Mouse (Mus musculus) thymus, postnatal 14 days (tissue): ENCODE data around the gene Trmo.

Experiments used
- DNase-seq: peaks from one replicate; pipeline ENCODE4 v3.0.0; 2021

Trmo gene

DNA sequence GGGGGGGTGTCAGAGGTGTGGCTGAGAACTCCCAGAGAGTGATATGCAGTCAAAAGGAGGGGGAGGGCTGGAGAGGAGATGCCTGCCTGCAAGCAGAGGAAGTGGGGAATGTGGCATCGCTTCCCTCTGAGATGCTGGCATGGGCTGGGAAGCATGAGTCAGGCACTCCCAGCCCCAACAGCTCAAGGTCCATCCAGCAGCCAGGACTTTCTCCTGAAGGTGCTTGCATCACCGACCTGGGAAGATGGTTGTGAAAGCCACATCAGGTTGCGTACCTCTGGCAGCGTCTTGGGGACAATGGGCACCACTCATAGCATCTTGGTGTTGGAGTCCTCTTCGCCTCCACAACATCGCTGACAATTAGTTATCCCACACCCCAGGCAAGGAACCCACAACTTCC lies 18.8 kb downstream of the Trmo start:
- no peak for DNase-seq

DNA sequence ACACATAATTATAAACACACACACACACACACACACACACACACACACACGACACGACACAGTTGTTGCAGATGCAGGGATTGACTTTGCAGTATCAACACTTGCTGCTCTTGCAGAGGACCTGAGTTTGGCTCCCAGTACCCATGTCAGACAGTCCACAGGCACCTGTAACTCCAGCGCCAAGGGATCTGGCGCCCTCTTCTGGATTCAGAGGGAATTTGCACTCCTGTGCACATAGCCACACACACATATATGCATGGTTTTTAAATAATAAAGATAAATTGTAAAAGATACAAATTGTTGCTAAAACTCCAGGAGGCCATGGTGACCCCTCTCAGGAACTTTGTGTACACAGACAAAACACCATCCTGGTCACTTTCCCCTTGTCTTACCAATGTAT lies 20.2 kb downstream of the Trmo start:
- no peak for DNase-seq

DNA sequence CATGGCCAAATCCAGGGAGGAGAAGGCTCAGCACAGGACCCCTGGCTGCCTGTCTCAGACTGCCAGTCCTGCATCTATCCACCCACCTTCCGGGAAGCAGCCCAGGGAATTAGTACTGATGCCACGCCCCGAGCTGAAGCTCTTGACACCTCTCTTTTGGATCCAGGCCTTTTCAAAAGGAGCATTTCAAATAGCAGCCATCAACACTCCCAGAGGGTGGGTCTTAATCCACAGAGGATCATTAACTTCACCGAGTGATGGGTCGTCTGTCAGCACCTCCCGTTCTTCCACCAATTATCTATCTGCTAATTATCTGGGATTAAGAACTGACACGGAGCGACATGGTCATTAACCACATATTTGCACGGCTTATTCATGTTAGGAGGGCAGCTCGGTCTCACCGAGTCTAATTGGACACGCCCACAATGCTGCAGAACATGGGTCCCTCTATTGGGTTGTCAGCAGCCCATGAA lies 21.7 kb downstream of the Trmo start:
- no peak for DNase-seq

DNA sequence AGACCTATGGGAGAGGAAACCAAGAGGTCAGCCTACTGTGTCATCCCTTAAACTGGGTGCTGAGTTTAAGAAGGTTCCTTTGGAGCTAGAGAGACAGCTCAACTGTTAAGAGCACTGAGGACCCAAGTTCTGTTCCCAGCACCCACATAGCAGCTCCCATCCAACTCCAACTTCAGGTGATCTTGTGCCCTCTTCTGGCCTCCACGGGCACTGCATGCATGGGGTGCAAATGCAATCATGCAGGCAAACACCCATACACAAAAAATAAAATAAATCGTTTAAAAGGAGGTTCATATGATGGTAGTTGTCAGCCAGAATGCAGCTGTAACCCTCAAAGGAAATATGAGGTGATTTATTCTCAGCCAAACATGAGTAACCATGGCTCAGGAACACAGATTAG lies 24.9 kb downstream of the Trmo start:
- no peak for DNase-seq

DNA sequence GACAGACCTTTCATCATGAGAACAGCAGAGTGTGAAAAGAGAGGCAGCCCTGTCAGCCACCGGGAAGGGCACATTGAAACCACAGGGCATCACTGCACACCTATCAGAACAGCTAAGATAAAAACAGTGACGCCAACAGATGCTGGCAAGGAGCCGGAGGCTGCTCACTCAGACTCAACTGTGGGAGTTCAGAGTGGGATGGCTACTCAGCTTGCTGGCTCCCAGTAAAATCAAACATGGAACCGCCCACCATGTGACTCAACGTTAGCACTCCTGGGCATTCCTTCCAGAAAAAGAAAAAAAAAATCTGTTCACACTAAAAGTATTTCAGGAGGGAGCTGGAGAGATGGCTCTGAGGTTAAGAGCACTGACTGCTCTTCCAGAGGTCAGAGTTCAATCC lies 28.0 kb downstream of the Trmo start:
- DNase-seq: no peak

DNA sequence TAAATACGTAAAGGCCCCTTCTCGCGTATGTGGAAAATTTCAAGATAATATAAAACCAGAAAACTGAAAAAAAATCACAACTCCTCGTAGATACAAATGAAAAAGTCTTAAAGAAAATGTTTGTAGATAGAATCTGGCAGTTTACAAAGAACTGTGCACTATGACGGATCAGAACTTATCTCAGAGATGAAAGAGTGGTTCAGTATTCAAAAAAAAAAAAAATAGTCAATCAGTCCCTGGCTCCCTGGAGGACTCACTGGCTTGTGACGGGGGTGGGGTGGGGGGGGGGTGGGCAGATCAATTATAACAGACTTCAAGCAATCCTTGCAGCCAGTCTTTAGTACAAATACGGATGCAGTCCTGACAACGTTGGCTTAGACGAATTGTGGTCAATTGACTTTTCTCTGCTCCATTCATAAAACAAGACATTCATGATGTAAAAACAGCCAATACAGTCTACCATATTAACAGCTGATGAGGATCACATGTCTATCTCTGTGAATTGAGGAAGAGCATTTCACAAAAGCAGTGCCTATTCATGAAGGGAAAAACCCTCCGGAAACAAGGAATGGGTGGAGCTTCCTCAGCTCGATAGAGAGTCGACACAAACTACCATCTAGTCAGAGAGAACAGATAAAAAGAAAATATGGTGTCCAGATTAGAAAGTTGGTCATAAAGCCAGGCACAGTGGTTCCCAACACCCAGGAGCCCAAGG lies 29.5 kb downstream of the Trmo start:
- DNase-seq: no peak

DNA sequence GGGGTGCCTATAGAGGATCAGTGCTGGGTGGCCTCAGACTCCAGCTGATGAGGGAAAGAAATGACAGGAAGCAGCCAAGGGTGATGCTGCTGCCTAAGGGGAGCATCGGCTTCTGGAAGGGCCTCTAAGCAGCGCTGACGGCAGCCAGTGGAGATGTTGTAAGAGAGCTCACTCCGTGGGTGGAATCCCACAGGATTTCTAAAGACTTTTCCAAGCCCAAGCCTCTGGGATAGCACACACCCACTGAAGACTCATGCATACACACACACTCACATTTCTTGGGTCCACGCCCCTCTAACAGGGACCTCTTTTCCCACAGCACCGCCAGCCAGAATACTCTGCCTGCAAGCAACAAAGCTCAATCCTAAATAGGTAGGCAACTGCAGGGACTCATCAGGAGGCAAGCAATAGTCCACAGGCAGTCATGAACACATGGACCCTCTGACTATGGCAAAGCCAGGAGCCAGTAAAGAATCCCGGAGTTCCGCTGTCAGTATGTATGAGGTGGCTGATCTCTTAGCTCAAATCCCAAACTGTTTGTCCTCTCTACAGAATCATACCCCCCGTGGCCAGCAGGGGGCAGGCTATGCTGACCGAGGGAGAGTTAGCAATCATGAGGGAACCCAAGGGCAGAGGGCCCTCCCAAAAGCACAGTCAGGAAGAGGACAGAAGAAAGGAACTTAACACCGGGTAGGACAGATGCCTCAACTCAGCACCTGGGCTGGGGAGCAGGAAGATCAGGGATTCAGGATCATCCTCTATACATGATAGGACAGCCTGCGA lies 32.7 kb downstream of the Trmo start:
- DNase-seq: peak; percentile 74

DNA sequence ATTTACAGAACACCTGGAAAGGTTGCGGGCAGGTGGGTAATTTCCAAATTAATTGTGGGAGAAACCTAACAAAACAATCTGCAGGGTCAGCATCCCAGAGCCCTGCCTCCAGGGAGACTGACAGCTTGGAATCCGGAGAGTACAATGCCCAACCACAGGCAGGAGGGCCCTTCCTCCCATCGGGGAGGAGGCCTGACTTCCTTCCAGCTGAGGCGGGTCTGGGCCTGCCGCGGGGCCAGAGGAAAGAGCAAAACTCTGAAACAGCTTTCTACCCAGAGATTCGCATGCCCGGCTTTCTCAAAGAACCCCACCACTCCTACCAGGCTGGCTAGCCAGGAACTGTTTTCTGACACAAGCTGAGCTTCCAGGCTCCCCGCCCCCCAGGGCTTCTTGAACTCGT lies 36.2 kb downstream of the Trmo start:
- no peak for DNase-seq

DNA sequence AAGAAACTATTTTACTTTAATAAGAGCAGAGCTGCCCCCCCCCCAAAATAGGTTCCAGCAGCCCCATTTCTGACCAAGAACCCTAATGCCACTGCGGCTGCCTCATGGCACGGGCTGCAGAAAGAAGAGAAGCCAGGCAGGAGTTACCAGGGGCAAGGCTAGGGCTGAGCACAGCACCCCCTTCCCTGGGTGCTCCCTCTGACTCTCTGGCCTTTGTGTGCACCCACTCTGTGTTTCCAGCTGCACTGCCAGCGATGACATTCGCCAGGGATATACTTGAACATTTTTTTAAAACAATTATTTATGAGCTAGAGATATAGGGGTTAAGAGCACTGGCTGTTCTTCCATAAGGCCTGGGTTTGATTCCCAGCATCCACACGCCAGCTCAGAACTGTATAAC lies 39.7 kb downstream of the Trmo start:
- DNase-seq: no peak

DNA sequence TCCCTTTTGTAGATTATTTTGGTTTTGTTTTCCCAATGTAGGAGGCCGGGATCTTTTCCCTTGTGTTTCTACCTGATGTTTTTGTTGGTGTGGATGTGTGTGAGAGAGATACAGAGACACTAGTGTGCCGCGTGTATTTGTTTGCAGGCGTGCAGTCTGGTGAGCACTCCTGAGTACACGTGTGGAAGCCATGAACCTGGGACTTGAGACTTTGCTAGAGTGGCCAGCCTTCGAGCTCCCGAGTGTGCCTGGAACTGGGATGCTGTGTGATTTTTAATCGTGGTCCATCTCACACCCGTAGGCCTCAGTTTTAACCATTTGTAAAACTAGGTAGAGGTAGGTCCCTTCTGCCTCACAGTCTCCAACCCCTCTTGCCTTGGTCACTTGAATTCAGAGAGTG lies 40.3 kb downstream of the Trmo start:
- no peak for DNase-seq

DNA sequence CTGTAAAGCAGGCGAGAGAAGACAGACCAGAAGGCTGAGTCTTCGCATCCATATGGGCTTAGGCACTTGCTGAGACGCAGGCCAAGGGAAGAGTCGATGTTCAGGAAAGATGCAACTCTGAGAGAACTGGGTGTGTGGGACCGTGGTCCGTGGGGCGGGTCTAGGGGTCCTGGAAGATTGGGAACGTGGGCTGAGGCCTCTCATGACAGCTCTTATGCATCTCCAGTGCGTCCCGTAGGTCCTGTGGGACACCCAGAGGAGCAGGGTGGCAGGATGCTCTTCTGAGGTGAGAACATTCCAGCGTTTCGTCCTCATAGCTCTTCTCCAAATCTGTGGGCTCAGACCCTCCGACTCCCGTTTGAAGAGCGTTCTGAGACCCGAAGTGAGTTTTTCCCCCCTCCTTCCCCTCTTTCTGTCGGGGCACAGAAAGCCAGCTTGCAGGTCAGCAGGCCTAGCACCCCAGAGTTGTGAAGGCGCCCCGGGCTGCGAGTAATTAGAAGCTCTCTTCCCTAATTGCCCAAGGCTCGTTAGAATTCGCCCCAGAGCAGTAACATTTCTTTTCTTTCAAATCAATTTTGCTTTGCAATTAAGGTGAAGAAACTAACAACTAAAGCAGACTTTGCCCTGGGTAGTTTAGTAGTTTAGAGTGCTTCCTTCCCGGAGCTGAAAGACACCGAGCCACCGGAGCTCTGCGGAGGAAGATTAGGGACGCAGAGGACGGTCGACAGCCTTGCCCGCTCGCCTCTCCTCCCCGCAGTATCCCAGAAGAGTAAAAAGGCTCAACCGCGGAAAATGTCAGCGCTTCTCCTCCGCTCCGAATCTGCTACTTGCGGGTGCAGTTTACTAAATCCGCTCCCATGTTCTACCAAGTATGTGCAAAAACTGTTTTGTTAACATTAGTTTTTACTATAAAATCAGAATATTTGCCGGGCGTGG lies 41.4 kb downstream of the Trmo start:
- DNase-seq: no peak

DNA sequence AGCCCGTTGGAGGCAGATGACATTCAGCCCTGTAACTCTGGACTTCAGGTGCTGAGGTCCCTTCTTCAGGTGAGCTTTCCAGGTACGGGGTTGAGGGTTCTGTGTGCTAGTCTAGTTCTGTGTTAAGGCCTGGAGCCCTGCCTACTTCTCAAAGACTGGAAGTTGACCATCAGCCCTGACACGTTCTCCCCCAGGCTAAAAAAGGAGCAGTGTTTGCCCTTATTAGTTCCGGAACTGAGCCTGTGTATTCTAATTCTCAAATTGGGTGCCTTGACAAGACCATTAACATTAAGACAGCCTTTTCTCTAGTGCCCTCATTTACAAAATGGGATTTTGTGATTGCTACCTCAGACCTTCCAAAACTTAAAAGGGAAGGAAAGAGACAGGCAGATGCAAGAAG lies 42.1 kb downstream of the Trmo start:
- no peak for DNase-seq

DNA sequence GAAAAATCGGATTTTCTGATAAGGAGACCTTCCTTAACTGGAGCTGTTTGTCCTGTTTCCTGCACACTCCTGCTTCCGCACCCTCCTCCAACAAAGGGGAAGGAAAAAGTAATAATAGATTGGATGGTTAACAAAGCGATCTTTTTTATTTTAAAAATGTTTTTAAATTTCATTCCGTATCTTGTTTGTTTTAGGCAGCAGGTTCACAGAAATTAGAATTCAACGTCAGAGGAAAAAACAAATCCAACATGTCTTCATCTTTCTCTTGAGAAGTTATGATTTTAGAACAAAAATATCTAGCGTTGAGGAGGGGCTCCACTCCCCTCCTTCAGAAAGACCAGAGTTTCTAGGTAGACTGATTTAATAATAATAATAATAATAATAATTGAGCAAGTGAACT lies 43.0 kb downstream of the Trmo start:
- DNase-seq: no peak

DNA sequence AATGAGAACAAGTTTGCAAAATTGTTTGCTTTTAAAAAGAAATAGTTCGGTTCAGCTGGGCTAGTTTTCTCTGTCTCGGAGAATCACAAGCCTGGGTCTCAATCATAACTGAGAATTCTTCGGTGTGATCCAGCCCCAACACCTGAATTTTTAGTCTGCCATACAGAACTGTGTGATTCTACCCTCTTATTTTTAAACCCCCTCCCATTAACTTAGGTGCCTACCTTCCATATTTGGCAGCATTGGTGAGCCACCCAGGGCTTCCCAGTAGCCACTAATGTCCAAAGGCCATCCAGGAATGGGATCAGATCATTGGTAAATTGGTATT lies 43.5 kb downstream of the Trmo start:
- DNase-seq: no peak

DNA sequence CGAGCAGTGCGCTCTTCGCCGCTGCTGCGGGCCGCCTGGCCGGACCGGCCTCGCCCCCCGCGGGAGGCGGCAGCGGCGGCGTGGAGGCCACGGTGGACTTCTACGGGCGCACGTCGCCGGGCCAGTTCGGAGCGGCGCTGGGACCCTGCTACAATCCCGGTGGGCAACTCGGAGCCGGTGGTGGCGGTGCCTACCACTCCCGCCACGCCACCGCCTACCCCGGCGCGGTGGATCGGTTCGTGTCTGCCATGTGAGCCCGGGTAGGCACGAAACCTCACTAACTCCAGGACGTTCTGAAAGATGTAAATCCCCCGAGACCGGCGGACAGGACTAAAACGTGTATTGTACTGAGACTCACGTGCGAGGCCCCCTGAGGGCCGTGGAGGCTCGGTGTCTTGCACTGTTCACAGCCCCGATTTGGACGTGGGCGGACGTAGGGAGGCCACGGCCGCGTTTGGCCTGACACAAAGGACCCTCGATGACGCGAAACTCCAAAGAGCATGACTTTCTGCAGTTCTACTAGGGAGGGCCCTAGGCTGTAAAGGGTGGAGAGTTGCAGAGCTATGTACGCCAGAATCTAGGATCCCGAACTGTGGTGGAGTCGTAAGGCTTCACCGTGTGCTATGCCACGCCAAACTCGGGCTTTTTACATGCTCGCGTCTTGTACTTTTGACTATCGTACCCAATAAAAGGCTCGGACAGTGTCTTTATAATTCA lies 44.0 kb downstream of the Trmo start:
- no peak for DNase-seq

DNA sequence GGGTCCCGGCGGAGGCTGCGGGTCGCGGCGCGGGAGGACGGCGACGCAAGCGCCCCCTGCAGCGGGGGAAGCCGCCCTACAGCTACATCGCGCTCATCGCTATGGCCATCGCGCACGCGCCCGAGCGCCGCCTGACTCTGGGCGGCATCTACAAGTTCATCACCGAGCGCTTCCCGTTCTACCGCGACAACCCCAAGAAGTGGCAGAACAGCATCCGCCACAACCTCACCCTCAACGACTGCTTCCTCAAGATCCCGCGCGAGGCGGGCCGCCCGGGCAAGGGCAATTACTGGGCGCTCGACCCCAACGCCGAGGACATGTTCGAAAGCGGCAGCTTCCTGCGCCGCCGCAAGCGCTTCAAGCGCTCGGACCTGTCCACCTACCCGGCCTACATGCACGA lies 44.9 kb downstream of the Trmo start:
- peak; percentile 43 for DNase-seq

DNA sequence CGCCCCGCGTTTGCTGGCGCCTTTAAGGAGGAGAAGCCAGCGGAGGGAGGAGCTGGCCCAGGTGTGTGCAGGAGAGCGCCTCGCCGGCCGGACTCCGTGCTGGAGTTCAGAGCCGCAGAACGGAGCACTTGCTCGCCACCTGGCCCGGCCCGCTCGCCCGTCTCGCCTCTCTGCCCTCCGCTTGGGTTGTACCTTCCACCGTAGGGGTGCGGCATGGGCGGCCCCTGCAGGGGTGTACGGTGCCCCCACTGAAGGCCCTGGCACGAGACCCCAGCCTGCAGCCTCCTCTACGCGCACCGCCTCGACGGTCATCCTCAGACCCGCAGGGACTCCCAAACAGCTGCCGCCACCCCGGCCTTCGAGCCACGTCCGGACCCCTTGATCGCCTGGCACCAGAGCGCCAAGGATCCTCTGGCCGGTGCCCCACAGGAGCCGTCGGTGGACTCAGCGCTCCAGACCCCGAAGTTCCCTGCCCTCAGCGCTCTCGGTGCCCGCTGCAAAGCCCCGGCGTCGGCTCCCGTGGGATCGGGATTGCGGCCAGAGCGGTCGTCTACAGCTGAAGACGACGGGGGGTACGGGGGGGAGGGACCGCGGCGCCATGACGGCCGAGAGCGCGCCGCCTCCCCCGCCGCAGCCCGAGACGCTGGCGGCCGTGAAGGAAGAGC lies 45.5 kb downstream of the Trmo start, which contains the start of gene Foxe1:
Foxe1 (plus strand) TSS at position 14 of the 665 bp plus-strand sequence.
- DNase-seq: peak; percentile 12

DNA sequence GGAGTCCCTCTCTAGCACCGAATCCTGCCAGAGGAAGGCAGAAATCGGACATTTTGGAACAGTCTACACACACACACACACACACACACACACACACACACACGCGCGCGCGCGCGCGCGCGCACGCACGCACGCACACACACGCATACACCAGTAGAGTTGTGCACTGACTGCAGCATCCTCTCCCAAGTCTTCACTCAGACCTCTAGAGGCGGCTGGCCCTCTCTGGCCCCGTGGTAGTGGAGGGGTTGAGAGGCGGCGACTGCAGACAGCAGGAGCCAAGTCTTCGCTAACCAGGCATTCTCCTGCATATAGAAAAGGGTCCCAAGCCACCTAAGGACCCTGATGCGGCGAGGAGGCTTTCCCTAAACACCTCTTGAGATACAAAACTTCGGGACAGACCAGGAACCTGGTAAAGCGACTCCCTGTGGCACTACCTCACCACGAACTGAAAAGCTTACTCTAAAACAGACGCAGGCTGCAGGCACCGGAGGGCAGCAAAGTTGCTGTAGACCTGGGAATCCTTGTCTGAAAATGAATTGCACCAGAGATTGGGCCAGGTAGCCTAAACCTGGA lies 46.4 kb downstream of the Trmo start:
- no peak for DNase-seq

DNA sequence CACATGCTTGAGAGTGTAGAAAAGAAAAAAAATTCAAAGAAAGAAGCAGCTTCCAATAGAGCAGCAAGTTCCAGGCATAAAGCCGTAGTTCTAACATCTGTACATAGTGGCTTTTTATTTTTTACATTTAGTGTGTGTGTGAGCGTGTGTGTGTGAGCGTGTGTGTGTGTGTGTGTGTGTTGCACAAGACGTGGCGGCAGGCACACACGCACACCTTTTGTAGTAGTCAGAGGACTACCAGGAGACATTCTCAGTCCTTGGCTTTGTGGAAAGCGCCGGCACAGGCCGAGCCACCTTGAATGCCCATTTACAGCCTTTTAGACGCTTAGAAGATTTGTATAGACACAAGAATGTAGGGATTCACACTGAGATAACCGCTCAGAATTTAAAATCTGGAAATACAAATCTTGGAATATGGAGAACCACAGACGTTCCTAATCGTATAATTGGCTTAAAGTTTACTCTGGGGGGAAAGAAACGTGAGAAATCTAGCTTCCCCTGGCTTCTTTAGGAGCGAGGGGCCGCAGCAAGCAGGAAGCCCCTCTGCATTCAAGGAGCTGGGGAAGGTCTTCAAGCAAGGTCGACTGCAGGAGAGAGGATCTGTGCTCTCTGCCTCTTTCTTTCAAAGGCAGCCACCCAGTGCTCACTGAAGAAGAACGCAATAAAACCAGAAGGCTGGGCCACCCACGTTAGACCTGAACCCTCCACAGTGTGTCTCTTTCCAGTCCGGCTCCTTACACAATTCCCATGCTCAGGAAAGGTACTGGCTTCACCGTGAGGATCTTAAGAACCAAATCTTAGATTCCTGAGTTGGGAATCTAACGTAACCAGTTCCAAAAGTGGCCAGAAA lies 47.2 kb downstream of the Trmo start:
- DNase-seq: no peak

DNA sequence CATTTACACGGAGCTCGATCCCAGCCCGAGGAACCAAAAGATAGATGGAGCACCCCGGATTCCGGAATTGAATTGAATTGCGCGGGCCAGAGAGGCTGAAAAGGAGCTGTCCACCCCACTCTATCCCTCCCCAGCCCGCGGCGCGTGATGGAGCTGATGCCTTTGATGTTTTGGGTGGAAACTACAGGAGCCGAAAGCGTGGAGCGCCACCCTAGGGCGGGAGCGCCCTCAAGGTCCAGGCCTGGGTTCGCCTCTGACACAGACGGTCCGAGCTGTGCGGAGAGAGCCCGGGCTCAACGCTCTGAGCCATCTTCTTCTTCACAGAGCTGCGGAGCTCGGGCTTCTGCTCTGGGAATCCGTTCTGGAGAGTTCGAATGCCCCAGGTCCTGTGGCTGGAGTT lies 49.7 kb downstream of the Trmo start:
- no peak for DNase-seq

DNA sequence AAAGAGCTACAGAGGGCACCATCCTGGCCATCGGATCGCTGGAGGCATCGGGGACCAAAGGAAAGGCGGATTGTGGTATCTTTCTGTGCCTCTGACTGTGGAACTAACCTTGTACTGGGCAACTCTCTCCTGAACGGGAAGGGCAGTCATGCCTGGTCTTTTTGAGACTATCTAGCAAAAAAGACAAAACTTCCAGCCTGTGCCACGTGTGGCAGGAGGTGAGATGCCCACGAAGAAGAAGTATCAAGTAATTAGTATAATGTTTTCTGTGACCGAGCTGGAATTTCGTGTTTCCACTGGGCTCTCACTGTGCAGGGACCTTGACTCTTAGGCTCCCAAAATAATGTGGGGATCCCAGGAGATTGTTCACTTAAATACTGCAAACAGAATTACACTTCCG lies 50.2 kb downstream of the Trmo start:
- DNase-seq: no peak
